In the genomic region with DNA sequence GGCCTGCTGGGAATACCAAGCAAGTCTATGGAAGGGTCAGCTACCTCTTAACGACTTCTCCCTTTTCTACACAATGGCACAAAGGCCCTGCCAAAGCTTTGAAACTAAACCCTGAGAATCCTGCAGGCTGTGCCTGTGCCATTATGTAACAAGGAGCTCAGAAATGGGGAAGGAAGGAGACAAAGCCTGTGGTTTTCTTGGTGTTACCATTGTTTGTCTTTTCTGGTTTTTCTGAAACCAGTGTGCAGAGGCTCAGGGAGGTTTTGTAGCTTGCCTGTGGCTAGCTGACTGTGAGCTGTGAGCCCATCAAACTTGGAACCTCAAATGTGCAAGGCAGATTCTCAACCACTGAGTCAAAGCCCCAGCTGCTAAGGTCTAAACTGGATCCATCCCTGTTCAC, we compare ENCODE assay signal across 18 mouse cellular contexts. TPM values are rescaled to one million over a fixed set of nuclear protein-coding genes. Genes with fewer than 3 reads are reported as not detected.
DNase-seq lines count a peak whose midpoint lies in the region; ATAC-seq lines count a peak whose summit lies in the region.
"Had no signal": no experiment of that assay in that cellular context is flagged by ENCODE, and none has a peak within 500 bp of the region (broad histone marks: within the 10 kb centered on the region; RNA-seq: fewer than 3 reads in every experiment).

No protein-coding gene starts in this region.

- peak; percentile 23 for DNase-seq in kidney, adult 18-20 months
- DNase-seq in midbrain, embryonic 11.5 days (ENCODE audit: low spot score, missing footprints), result no peak
- peak; percentile 23 for DNase-seq in brain, adult 2 months (ENCODE audit: low read depth, low spot score)
- DNase-seq in gastrocnemius, postnatal 10 days, result no peak
- DNase-seq: cerebellum, adult 11-12 months; cerebellum, postnatal 36 days; gastrocnemius, postnatal 25 days; heart, postnatal 14 days; layer of hippocampus, postnatal 36 days; left cerebral cortex, postnatal 4 days; lung, adult 18-20 months had no signal

- H3K9ac ChIP-seq in kidney, embryonic 15.5 days, result no peak overlapping the region
- H3K9ac ChIP-seq in midbrain, embryonic 11.5 days (ENCODE audit: low read length), result no peak overlapping the region
- H3K9ac ChIP-seq in midbrain, embryonic 15.5 days, result no peak overlapping the region
- H3K9ac ChIP-seq: embryonic facial prominence, embryonic 12.5 days; neural tube, embryonic 13.5 days; stomach, embryonic 15.5 days had no signal

- no peak for ATAC-seq in kidney, embryonic 15.5 days (replicated peaks; ENCODE audit: low FRiP score)
- no peak for ATAC-seq in midbrain, embryonic 11.5 days (ENCODE audit: low FRiP score)
- no peak for ATAC-seq in midbrain, embryonic 15.5 days (replicated peaks)
- ATAC-seq in monocyte, adult 5-6 weeks (replicated peaks; ENCODE audit: insufficient number of reproducible peaks, low FRiP score, low TSS enrichment, poor library complexity, severe bottlenecking), result peak; percentile 65

- H3K27ac ChIP-seq in kidney, embryonic 15.5 days, result no peak overlapping the region
- peak overlapping the region; percentile 25 for H3K27ac ChIP-seq in midbrain, embryonic 11.5 days (ENCODE audit: low read depth, low read length)
- no peak overlapping the region for H3K27ac ChIP-seq in midbrain, embryonic 15.5 days
- H3K27ac ChIP-seq: embryonic facial prominence, embryonic 12.5 days; neural tube, embryonic 13.5 days; stomach, embryonic 15.5 days had no signal

- H3K27me3 ChIP-seq in kidney, embryonic 15.5 days, result no peaks in the 10 kb centered on the region
- no peaks in the 10 kb centered on the region for H3K27me3 ChIP-seq in midbrain, embryonic 11.5 days (ENCODE audit: control insufficient read depth, insufficient read depth, low read length)
- H3K27me3 ChIP-seq in midbrain, embryonic 15.5 days (replicated peaks), result no peaks in the 10 kb centered on the region
- H3K27me3 ChIP-seq: embryonic facial prominence, embryonic 12.5 days; neural tube, embryonic 13.5 days; stomach, embryonic 15.5 days had no signal

- no peak overlapping the region for H3K4me3 ChIP-seq in kidney, embryonic 15.5 days (replicated peaks)
- H3K4me3 ChIP-seq in midbrain, embryonic 11.5 days (ENCODE audit: low read depth, low read length), result no peak overlapping the region
- no peak overlapping the region for H3K4me3 ChIP-seq in midbrain, embryonic 15.5 days
- H3K4me3 ChIP-seq: embryonic facial prominence, embryonic 12.5 days; neural tube, embryonic 13.5 days; stomach, embryonic 15.5 days had no signal

- 18% methylated on average over 1 of the region's 1 CpGs for WGBS in kidney, embryonic 15.5 days
- 14% methylated on average over 1 of the region's 1 CpGs for WGBS in midbrain, embryonic 11.5 days
- 0% methylated on average over 1 of the region's 1 CpGs for WGBS in midbrain, embryonic 15.5 days

- H3K4me2 ChIP-seq in kidney, embryonic 15.5 days, result no peak overlapping the region
- no peak overlapping the region for H3K4me2 ChIP-seq in midbrain, embryonic 11.5 days
- no peak overlapping the region for H3K4me2 ChIP-seq in midbrain, embryonic 15.5 days
- H3K4me2 ChIP-seq: embryonic facial prominence, embryonic 12.5 days; heart, embryonic 11.5 days; neural tube, embryonic 13.5 days; stomach, embryonic 15.5 days had no signal

- no peaks in the 10 kb centered on the region for H3K9me3 ChIP-seq in kidney, embryonic 15.5 days (replicated peaks)
- H3K9me3 ChIP-seq in midbrain, embryonic 11.5 days (ENCODE audit: control insufficient read depth, low read length), result no peaks in the 10 kb centered on the region
- no peaks in the 10 kb centered on the region for H3K9me3 ChIP-seq in midbrain, embryonic 15.5 days
- H3K9me3 ChIP-seq: embryonic facial prominence, embryonic 12.5 days; neural tube, embryonic 13.5 days; stomach, embryonic 15.5 days had no signal

- no peaks in the 10 kb centered on the region for H3K4me1 ChIP-seq in kidney, embryonic 15.5 days
- peaks cover 4% of the 10 kb centered on the region; the same call in 1 of the 2 replicates for H3K4me1 ChIP-seq in midbrain, embryonic 11.5 days (ENCODE audit: control insufficient read depth, insufficient read depth, low read length)
- H3K4me1 ChIP-seq in midbrain, embryonic 15.5 days, result no peaks in the 10 kb centered on the region
- H3K4me1 ChIP-seq: embryonic facial prominence, embryonic 12.5 days; stomach, embryonic 15.5 days had no signal

- H3K36me3 ChIP-seq in kidney, embryonic 15.5 days, result no peaks in the 10 kb centered on the region
- no peaks in the 10 kb centered on the region for H3K36me3 ChIP-seq in midbrain, embryonic 11.5 days (ENCODE audit: control insufficient read depth, insufficient read depth, low read length)
- H3K36me3 ChIP-seq in midbrain, embryonic 15.5 days (replicated peaks), result no peaks in the 10 kb centered on the region
- H3K36me3 ChIP-seq: embryonic facial prominence, embryonic 12.5 days; neural tube, embryonic 13.5 days; stomach, embryonic 15.5 days had no signal

RNA-seq across cellular contexts. Expression of a gene that starts 37.0 kb away (rescaled TPM):
- polyA plus RNA-seq in kidney, embryonic 15.5 days (2015; fragmentation: Nextera tagmentation; extraction: Ambion mirVana), result 71.3 and 79.5 TPM in 2 replicates
- polyA plus RNA-seq in midbrain, embryonic 11.5 days (2014; fragmentation: Nextera tagmentation; extraction: Ambion mirVana), result 69.7 and 74.4 TPM in 2 replicates
- 66.9 and 69.4 TPM in 2 replicates for polyA plus RNA-seq in midbrain, embryonic 15.5 days (2015; fragmentation: Nextera tagmentation; extraction: Ambion mirVana)
- total RNA-seq in monocyte, adult 5-6 weeks (2017), result 562 to 797 TPM (median 623 TPM) in 3 replicates
- 10 to 100 TPM; 46.1 to 64.2 TPM for total RNA-seq in gastrocnemius, postnatal 10 days (2021)

RNA-seq across cellular contexts. Expression of a gene that starts 38.1 kb away (rescaled TPM):
- polyA plus RNA-seq in kidney, embryonic 15.5 days (2015; fragmentation: Nextera tagmentation; extraction: Ambion mirVana), result 3.3 and 4.0 TPM in 2 replicates
- 22.8 and 27.2 TPM in 2 replicates for polyA plus RNA-seq in midbrain, embryonic 11.5 days (2014; fragmentation: Nextera tagmentation; extraction: Ambion mirVana)
- polyA plus RNA-seq in midbrain, embryonic 15.5 days (2015; fragmentation: Nextera tagmentation; extraction: Ambion mirVana), result 33.4 and 36.0 TPM in 2 replicates
- total RNA-seq in monocyte, adult 5-6 weeks (2017), result not detected in 3 replicates
- 1 to 10 TPM in 1 of 2 experiments, under 1 TPM in 1; 0.36 to 1.2 TPM for total RNA-seq in gastrocnemius, postnatal 10 days (2021)

Comparison
In these comparisons a context has a peak if more than half of its experiments do, and no peak if none do; other contexts are left out.
1. DNase-seq: peak in kidney, adult 18-20 months (single experiment) and brain, adult 2 months (single experiment); none in midbrain, embryonic 11.5 days (single experiment) and gastrocnemius, postnatal 10 days (single experiment).